Mouse (Mus musculus) cerebellum, adult 2 months (tissue): Measurements from ENCODE around the gene Gm42372.

Experiments used
- CTCF ChIP-seq: fragments of 200-500 bp; IDR thresholded peaks from 2 replicates; pipeline ENCODE4 v1.5.1; 2011; ENCODE audit warnings: low read depth, mild to moderate bottlenecking, control low read depth, low read length, moderate library complexity, borderline replicate concordance; ENCODE audit not compliant: insufficient read depth
- POLR2A ChIP-seq: fragments of 200-500 bp; IDR thresholded peaks from 2 replicates; pipeline ENCODE4 v1.6.1; 2011; ENCODE audit warnings: low read length, control low read depth, borderline replicate concordance; ENCODE audit not compliant: insufficient read depth

GRCm38 (mm10) chr7:16990006-16990744 is 7.3 kb downstream of the Gm42372 start:
- TF ChIP-seq CTCF (no peak), POLR2A (no peak)
